Mouse (Mus musculus) limb, embryonic 14.5 days (tissue): ENCODE results near the gene 1700018B08Rik. TPM values are rescaled to one million over a fixed set of nuclear protein-coding genes. Genes with fewer than 3 reads are reported as not detected.

Experiments
- ATAC-seq: fragments of 200-750 bp; cut with Nextera tagmentation; 2 replicates; pipeline ENCODE4 v1.8.0; 2017; ENCODE audit warnings: low read depth, moderate number of reproducible peaks, moderate TSS enrichment; ENCODE audit not compliant: low FRiP score
- DNase-seq: peaks from one replicate; pipeline ENCODE4 v3.0.0-alpha.2; 2015; ENCODE audit warnings: low spot score
- H3K27ac ChIP-seq: fragments of 300-500 bp; sonication (generic); replicated peaks from 2 replicates; pipeline ENCODE4 v1.5.1; 2014; ENCODE audit warnings: low read depth, mild to moderate bottlenecking, low read length, moderate library complexity, mixed read lengths
- H3K27me3 ChIP-seq: fragments of 300-500 bp; sonication (generic); 2 replicates; pipeline ENCODE4 v1.6.1; 2014; ENCODE audit warnings: low read length, mixed read lengths; ENCODE audit not compliant: control insufficient read depth, insufficient read depth
- H3K36me3 ChIP-seq: fragments of 300-500 bp; sonication (generic); 2 replicates; pipeline ENCODE4 v1.6.1; 2014; ENCODE audit warnings: mild to moderate bottlenecking, low read length, moderate library complexity, mixed read lengths; ENCODE audit not compliant: control insufficient read depth, insufficient read depth
- H3K4me1 ChIP-seq: fragments of 300-500 bp; sonication (generic); 2 replicates; pipeline ENCODE4 v1.6.1; 2014; ENCODE audit warnings: antibody characterized with exemption, low read length, mixed read lengths; ENCODE audit not compliant: control insufficient read depth, insufficient read depth
- H3K4me2 ChIP-seq: fragments of 300-500 bp; sonication (generic); replicated peaks from 2 replicates; pipeline ENCODE4 v1.6.1; 2014; ENCODE audit warnings: low read depth, mild to moderate bottlenecking, low read length, moderate library complexity; ENCODE audit not compliant: severe bottlenecking
- H3K4me3 ChIP-seq: fragments of 300-500 bp; sonication (generic); replicated peaks from 2 replicates; pipeline ENCODE4 v1.5.1; 2014; ENCODE audit warnings: low read length
- H3K9ac ChIP-seq: fragments of 300-500 bp; sonication (generic); 2 replicates; pipeline ENCODE4 v1.6.1; 2014; ENCODE audit warnings: mild to moderate bottlenecking, low read depth, low read length, moderate library complexity; ENCODE audit not compliant: severe bottlenecking
- H3K9me3 ChIP-seq: fragments of 300-500 bp; sonication (generic); 2 replicates; pipeline ENCODE4 v1.6.1; 2016; ENCODE audit warnings: low read length; ENCODE audit not compliant: control insufficient read depth
- POLR2A ChIP-seq: fragments of 200-500 bp; IDR thresholded peaks from 2 replicates; pipeline ENCODE4 v1.8.0; 2012; ENCODE audit warnings: inconsistent platforms, mild to moderate bottlenecking, moderate library complexity, borderline replicate concordance; ENCODE audit not compliant: insufficient read depth, insufficient read length; ENCODE audit errors: extremely low read depth
- WGBS: fragments of 180-500 bp; shearing (Covaris S2); extraction: QIAGEN DNeasy Blood & Tissue Kit; methylation state at CpG from one replicate; pipeline ENCODE4 v1.1.7; 2014; 5-methylcytosine and 5-hydroxymethylcytosine counted together
- polyA plus RNA-seq, 2 experiments: library from polyadenylated mRNA; depleted of rRNA in 1 of 2; stranded (reverse) in 1 of 2; unstranded in 1 of 2; fragments of >200 nt; fragmentation: Nextera tagmentation in 1 of 2; extraction: Ambion mirVana in 1 of 2; gene quantifications; 2 replicates each; pipeline versions ENCODE4 v1.2.1 to v1.2.3; 2012 to 2014

The 1700018B08Rik gene
- polyA plus RNA-seq, 2 experiments, result not detected

GRCm38 (mm10) chr8:121560432-121561100 lies 16.4 kb upstream of the 1700018B08Rik start:
- H3K27me3 ChIP-seq, result no peaks in the 10 kb centered on the region
- WGBS, result 94% methylated on average over 7 of the region's 7 CpGs
- no peaks in the 10 kb centered on the region for H3K9me3 ChIP-seq
- no peaks in the 10 kb centered on the region for H3K4me1 ChIP-seq
- DNase-seq (no peak), ATAC-seq (no peak)
- no peak for TF ChIP-seq POLR2A
- no peak overlapping the region for H3K4me2 ChIP-seq
- H3K36me3 ChIP-seq, result peaks cover 37% of the 10 kb centered on the region
- H3K4me3 ChIP-seq, result no peak overlapping the region
- no peak overlapping the region for H3K27ac ChIP-seq
- no peak overlapping the region for H3K9ac ChIP-seq

- Histone ChIP-seq H3K4me2 (no peak overlapping the region), H3K27me3 (no peaks in the 10 kb centered on the region), H3K9ac (no peak overlapping the region), H3K4me1 (no peaks in the 10 kb centered on the region), H3K9me3 (no peaks in the 10 kb centered on the region), H3K36me3 (peaks cover 40% of the 10 kb centered on the region), H3K4me3 (no peak overlapping the region), H3K27ac (no peak overlapping the region)
- 92% methylated on average over 9 of the region's 12 CpGs for WGBS
- DNase-seq (no peak), ATAC-seq (no peak)
- no peak for TF ChIP-seq POLR2A
Measured at GRCm38 (mm10) chr8:121559801-121560200, 15.7 kb upstream of the 1700018B08Rik start.

- WGBS, result 85% methylated on average over 16 of the region's 16 CpGs
- H3K9me3 ChIP-seq, result no peaks in the 10 kb centered on the region
- H3K27ac ChIP-seq, result no peak overlapping the region
- DNase-seq, result no peak
- H3K9ac ChIP-seq, result no peak overlapping the region
- no peak overlapping the region for H3K4me3 ChIP-seq
- no peaks in the 10 kb centered on the region for H3K4me1 ChIP-seq
- H3K36me3 ChIP-seq, result peaks cover 45% of the 10 kb centered on the region
- H3K27me3 ChIP-seq, result no peaks in the 10 kb centered on the region
- H3K4me2 ChIP-seq, result no peak overlapping the region
- no peak for TF ChIP-seq POLR2A
- ATAC-seq, result no peak
Measured at GRCm38 (mm10) chr8:121558538-121558937, 14.4 kb upstream of the 1700018B08Rik start.

GRCm38 (mm10) chr8:121557746-121558145 lies 13.6 kb upstream of the 1700018B08Rik start:
- WGBS, result 81% methylated on average over 11 of the region's 11 CpGs
- Histone ChIP-seq H3K27ac (no peak overlapping the region), H3K4me2 (no peak overlapping the region), H3K9ac (no peak overlapping the region), H3K4me1 (no peaks in the 10 kb centered on the region), H3K4me3 (no peak overlapping the region), H3K36me3 (peaks cover 53% of the 10 kb centered on the region), H3K27me3 (no peaks in the 10 kb centered on the region), H3K9me3 (no peaks in the 10 kb centered on the region)
- DNase-seq, result no peak
- no peak for TF ChIP-seq POLR2A
- ATAC-seq, result no peak

- no peak for TF ChIP-seq POLR2A
- no peak overlapping the region for H3K4me3 ChIP-seq
- no peak for DNase-seq
- H3K4me2 ChIP-seq, result no peak overlapping the region
- 93% methylated on average over 22 of the region's 32 CpGs for WGBS
- H3K27ac ChIP-seq, result no peak overlapping the region
- H3K9me3 ChIP-seq, result no peaks in the 10 kb centered on the region
- no peaks in the 10 kb centered on the region for H3K4me1 ChIP-seq
- no peak overlapping the region for H3K9ac ChIP-seq
- no peaks in the 10 kb centered on the region for H3K27me3 ChIP-seq
- ATAC-seq, result no peak
- peaks cover 71% of the 10 kb centered on the region for H3K36me3 ChIP-seq
Measured at GRCm38 (mm10) chr8:121553831-121554475, 9.8 kb upstream of the 1700018B08Rik start.
